Mouse (Mus musculus) neutrophil, adult 83 days (primary cell): ENCODE results near the gene Ccr6. TPM values are rescaled to one million over a fixed set of nuclear protein-coding genes. Genes with fewer than 3 reads are reported as not detected.

Experiments
- total RNA-seq, 2 experiments: library from RNA; stranded (reverse); gene quantifications; one replicate each; pipeline ENCODE4 v1.2.4; 2023

Gene Ccr6
- total RNA-seq = not detected

GRCm38 (mm10) chr17:8235743-8236142 lies at the start of gene Ccr6:
TSS of gene Ccr6 (plus strand) at chr17:8236043.

GRCm38 (mm10) chr17:8282821-8283525 lies 47.1 kb downstream of the Ccr6 start, which contains the start of gene Mpc1:
TSS of gene Mpc1 (plus strand) at chr17:8282904.

Other genes starting within 250 kb of the Ccr6 start
- under 1 TPM; 0.26 to 0.53 TPM for gene Gm49673, start 88.3 kb upstream of the Ccr6 start, total RNA-seq
- 10 to 100 TPM; 27.9 to 32.0 TPM for gene Rnaset2a, start 87.9 kb upstream of the Ccr6 start, total RNA-seq
- 10 to 100 TPM; 17.4 to 19.2 TPM for gene Fgfr1op, start 70.5 kb upstream of the Ccr6 start, total RNA-seq
- 10 to 100 TPM; 50.3 to 60.8 TPM for gene Mpc1, start 46.9 kb downstream of the Ccr6 start, total RNA-seq
- gene Sft2d1, start 75.1 kb downstream of the Ccr6 start, total RNA-seq = 10 to 100 TPM; 69.9 to 91.5 TPM
- gene Prr18, start 101.4 kb downstream of the Ccr6 start, total RNA-seq = under 1 TPM; 0.37 to 0.40 TPM
- gene T2, start 119.9 kb downstream of the Ccr6 start, total RNA-seq = not detected
- gene T, start 198.4 kb downstream of the Ccr6 start, total RNA-seq = not detected